Mouse (Mus musculus): ENCODE data around the gene Vmp1.

Vmp1 gene

DNA sequence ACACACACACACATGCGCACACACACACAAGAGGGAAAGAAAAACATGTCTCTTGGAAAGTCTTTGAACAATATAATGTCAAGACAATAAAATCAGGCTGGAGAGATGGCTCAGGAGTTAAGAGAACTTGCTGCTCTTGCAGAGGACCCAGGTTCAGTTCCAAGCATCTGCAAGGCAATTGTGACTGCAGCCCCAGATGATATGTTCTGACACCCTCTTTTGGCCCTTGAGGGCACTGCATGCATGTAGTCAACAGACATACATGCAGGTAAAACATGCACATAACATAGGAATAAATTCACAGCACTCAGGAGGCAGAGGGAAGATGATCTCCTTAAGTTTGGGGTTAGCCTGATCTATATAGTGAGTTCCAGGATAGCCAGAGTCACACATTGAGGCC is 136.2 kb downstream of the Vmp1 start:
- no peak for DNase-seq

GRCm38 (mm10) chr11:86545556-86545955 is 138.1 kb downstream of the Vmp1 start:
- no peak for DNase-seq

GRCm38 (mm10) chr11:86544639-86545299 is 138.9 kb downstream of the Vmp1 start, which contains the start of the genes Rps6kb1 and Tubd1:
TSS of gene Rps6kb1 (minus strand) at chr11:86544805.
TSS of gene Tubd1 (plus strand) at chr11:86544991.
- DNase-seq: peak; percentile 99

DNA sequence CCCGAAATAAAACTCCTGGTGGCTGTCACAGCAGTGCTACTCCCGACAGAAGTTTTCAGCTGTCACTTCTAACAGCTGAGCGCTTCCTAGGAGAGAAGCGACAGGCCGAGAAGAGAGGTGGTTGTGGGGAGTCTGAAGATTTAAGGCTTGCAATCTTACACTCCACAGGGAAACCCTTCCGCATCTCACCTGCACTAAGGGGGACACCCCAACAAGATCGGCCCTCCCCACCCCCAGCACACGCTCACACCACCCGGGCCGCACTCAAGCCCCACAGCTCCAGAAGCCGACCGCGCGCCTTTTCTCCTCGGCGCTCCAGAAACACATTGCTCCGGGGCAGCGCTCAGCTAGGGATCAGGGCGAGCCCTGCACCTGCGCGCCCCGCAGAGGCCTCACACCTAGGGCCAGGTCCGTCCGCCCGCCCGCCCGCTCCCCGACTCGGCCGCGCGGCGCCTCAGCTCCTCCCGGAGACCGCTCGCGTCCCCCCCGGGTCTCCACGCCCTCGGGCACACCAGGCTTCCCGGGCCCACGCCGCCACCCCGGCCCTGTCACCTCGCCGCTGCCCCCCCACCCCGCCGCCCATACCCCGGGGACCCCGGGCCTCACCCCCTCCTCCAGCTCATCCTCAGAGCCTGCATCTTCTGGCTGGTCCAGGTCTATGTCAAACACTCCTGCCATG is 139.5 kb downstream of the Vmp1 start:
- DNase-seq: no peak

DNA sequence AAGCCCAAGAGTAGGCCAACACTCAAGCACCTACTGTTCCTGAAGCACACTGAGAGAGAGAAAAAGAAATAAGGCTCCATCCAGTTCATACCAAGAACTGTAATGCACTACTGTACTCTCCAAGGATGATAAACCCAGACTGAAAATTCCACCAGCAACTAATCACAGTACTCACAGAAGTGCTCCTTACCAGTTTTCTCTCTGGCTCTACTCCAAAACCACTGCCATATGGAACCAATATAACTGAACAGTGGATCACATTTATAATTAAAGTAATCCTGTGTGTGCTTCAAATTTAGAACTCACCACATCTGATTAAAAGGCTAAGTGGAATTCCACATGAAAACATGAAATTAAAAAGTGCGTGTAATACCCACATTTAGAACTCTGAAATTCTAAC is 140.8 kb downstream of the Vmp1 start:
- DNase-seq: no peak

GRCm38 (mm10) chr11:86540476-86540845 is 143.2 kb downstream of the Vmp1 start:
- DNase-seq: no peak

- no peak for DNase-seq
Observed at GRCm38 (mm10) chr11:86539716-86540475, 143.7 kb downstream of the Vmp1 start.

GRCm38 (mm10) chr11:86538786-86539185 is 144.8 kb downstream of the Vmp1 start:
- DNase-seq: no peak

DNA sequence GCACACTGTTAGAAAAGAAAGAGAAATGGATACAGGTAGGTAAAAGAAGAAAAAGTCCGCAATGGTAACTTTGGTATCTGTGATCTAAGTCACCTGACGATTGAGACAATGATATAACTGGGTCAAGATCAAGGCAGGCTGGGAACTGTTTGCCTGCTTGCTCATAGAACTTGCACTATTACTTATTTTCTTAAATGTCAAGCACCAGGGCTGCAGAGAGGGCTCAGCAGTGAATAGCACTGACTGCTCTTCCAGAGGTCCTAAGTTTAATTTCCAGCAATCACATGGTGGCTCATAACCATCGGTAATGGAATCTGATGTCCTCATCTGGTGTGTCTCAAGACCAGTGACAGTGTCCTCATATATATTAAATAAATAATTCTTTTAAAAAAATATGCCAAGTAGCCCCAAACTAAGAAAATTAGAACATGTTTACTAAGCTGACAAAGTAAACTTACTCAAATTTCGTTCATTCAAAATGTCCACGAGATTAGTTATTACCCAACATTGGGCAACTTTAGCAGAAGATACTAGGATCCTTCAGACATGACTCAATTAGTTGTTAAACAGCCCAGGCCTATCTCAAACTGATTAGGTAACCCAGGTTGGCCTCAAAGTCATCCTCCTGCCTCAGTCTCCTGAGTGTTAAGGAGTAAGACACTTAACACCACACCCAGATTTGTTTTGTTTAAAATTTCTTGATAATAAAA is 149.3 kb downstream of the Vmp1 start:
- DNase-seq: no peak
